Mouse (Mus musculus) CH12F3 (cell line): ENCODE measurements around the gene Scaf11.
"Not testable (repeated sequence)": the region's sequence is repeated elsewhere in the genome, so short reads cannot be mapped to it uniquely, and the experiment has no call there.

Experiments
- in situ Hi-C: fragments of 300-500 bp; cut with MboI; formaldehyde crosslinking; loops from 2 replicates; pipeline ENCODE4 v1.14.3; 2020; ENCODE audit warnings: low sequenced_read_pairs

Gene Scaf11

DNA sequence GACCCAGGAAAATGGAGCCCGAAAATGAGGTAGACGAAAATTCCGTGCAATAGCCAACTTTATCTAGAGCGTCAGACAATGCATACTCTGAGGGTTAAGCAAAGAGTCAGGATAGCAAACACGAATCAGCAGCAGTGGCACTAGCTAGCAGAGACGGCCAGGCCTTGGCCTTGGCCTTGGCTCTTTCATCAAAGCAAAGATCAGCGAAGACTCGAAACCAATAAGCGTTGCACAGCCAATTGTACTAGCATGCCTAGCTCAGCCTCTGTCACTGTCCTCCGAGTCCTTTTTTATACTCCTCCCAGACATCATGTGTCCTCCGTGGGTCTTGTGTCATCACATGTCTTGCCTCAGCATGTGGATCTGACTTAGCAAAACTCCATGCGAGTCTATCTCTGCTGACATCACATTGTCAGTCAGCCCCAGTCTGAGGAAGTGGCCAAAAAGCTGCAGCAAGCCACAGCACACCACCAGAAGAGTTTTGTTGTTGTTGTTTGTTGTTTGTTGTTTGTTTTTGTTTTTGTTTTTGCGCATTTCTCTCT is 5.8 kb upstream of the Scaf11 start:
- in situ Hi-C loops, result no loop called here

DNA sequence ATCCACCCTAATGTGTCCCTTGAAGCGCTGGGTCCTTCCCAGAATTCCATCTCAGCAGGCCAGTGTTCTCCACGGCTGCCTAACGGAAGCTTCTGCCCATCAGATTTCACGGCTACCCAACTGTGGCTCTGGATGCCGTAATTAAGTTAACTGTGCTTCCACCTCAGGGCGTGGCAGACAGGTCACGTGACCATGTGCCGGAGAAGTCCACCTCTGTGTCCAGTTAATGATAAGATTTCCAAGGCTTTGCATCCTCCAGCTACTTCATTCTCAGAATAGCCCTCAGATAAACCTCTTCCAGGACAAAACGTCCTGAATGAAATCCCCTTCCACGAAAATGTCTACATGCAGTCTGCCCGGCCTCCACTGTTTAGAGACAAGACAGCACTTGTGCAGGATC is 4.4 kb upstream of the Scaf11 start:
- in situ Hi-C loops, result no loop called here

DNA sequence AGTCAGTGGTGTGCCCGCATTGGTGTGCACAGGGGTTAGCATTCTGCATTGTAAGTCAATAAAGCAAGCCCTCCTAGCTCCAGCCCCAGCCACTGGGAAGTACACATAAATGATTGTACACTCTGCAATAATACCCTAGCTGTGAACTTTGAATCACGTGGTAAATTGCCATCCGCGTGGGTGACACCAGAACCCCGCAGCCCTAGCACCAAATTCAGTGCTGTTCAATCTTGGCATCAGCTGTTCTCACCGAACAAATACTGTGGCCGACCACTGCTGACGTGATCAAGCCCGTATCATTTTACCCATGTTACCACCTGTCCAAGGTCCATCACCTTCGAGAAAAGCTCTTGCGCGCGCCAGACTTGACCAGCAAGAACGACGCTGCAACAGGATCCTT is 3.2 kb upstream of the Scaf11 start:
- in situ Hi-C loops, result no loop called here

DNA sequence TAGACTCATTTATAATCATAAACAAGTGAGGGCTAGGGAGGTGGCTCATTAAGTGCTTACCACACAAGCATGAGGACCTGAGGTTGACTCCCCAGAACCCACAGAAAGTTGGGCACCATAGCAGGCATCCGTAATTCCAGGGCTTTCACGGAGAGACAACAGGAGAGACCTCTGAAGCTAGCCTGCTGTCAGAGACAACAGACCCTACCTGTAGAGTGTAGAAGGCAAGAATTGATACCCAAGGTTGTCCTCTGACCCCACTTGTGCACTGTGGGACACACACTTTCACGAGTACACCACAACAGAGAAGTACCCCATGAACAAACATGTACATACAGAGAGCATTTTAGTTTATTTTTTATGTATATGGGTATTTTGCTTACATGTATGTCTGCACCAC is 2.0 kb upstream of the Scaf11 start:
- in situ Hi-C loops, result no loop called here

DNA sequence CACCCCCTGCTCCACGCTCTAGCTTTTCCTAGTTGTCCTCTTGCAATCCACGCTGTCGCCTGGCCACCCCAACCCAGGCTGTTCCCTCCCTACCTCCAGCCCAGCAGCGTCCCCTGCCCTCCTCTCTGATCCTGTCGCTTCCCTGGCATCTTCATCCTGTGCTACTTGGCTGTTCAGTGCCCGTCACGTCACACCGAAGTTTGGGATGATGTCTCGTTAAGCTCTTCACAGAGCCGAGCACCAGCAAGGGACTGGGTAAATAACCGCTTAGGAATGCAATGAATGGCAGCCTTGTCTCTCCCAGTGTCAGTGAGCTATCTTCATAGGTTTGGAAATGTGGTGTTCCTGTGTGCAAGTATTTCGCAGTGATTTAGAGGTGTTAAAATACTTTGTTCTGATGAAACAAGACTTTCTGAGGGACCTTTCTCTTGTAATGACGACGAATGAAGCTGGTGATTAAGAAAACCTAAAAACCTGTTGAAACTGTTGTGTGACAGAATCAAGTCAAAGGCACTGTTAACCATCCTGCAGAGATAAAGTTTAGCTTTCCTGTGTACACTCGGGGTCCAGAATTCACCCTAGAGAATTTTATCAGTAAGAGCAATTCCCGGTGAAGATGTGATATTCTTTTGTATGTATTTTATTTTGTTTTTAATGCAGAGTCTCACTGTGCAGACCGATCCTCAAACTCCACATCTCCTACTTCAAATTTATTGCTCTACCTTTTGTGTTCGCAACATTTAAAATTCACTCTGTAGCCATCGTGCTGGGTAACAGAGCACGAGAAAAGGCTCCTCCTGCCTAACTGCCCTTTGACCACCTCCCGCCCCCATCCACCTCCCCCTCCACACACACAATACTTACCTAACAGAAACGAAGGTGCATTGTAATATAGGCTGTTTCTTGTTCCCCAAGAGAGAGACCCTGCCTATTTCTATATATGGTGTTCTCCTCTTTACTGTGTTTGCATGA is 1.2 kb upstream of the Scaf11 start:
- in situ Hi-C loops, result no loop called here

DNA sequence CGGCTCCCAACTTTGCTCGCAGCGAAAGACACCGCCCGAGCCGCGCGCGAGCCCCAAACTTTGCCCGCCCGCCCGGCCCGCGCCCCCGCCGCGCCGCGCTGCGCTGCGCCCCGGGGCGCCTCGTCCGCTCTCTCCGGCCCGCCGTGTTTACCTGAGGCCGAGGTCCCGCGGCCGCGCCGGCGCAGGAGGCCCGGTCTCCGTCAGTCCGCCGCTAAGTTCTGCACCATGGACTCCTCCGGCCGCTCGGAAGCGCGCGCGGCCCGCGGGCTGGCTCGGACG is 253 bp downstream of the Scaf11 start:
- in situ Hi-C loops, result no loop called here

DNA sequence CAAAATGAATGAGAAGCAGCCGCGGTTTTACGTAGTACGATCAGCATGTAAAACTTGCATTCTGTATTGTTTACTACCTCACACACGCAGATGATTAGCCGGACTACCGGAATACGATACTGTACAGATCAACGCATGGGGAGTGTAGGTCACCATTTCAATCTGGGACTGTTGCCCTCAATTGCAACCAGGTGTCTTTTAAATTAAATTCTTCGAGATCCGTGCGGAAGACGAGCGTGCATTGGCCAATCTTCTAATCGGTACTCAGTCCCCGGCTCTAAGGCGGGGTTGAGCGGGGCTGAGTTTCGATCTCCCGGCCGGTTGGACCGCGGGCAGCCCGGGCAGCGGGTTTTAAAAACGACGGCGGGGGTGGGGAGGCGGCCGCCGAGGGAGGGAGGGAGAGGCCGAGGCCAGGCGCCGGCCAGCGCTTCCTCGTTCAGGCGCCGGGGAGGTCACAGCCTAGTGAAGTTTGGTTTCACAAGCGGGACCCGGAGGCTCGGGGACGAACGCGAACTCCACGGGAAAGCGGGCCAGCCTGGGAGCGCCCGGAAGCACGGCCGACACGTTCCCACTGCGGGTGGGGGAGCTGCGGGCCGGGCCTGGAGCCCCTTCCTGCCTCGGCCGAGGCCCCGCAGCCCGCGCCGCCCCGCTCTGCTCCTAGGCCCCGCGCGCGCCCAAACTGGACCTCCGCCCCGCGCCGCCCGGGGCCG is 747 bp downstream of the Scaf11 start:
- in situ Hi-C loops, result no loop called here

DNA sequence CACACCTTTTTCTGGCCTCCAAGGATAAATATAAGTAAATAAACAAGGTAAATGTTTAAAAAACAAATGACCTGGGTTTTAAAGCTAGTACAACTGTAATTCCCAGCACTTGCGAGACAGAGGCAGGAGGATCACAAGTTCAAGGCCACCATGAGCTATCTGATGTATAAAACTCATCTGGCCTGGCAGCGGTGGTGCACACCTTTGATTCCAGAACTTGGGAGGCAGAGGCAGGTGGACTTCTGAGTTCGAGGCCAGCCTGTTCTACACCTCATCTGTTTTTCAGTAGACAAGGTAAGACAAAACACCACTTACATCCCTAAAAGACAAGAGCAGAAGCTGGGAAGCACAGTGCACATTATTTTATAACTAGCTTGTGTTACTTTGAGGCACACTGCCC is 2.4 kb downstream of the Scaf11 start:
- in situ Hi-C loops, result no loop called here

DNA sequence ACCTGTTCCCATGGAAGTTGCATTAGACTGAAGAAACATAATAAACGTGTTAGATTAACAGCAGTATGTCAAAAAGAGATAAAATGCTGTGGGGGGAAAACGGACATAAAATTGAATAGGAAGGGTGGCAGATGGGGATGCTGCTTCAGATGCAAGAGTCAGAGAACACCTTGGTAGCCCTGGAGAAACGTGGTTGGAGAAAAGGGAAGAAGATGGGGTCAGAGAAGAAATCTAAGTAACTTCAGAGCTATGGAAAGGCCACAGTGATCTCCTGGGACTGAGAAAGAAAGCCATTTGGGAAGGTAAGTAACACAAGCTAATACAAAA is 3.3 kb downstream of the Scaf11 start:
- in situ Hi-C loops, result no loop called here

DNA sequence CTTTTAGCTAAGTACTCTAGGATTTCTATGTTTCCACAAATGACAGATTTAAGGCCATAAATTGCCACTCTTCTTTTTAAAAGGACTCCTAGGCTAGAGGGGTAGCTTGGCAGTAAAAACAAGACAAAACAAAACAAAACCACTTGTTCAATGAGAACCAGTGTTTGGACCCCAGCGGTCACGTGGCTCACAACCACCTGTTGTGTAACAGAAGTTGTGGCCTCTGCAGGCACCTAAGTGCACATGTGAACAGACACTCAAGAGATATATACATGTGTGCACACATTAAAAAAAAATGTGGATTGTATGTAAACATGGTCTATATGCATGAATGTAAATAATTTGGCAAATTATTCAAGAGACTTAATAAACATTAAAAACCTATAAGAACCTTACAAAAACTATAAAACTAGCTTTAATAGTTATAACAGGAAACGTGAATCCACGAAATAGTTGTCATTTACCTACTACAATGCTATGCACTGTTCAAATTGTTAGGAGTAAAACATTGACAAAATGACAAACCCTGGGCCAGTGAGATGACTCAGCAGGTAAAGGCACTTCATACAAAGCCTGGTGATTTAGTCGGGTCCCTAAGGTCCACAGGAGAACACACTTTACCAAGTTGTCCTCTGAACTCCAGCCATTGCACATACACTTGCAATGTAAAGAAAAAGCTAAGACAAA is 3.8 kb downstream of the Scaf11 start:
- in situ Hi-C loops, result no loop called here

DNA sequence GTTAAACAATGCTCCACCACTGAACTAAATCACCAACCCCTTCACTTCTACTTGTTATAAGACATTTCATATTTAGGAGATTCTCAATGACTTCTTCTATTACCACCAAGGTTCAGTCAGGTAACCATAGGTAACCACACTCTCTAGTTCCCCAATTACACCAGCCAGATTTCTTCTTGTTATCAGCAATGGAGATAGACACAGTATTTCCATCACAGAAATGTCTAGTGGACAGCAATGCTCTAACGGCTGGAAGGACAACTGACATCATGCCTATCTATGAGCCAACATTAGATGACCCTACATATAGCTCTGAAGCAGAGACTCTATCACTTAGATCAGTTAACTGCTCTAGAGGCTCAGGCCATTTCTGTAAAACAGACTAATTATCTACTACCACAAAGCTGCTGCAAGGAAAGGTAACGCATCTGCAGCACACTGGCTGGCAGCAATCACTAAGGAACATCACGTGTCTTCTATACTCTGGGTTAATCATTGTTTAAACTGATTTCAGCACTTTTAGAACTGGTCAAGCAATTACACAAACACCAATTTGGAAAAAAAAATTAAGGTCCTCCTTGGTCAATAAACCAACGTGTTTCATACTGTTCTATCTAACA is 4.9 kb downstream of the Scaf11 start:
- in situ Hi-C loops, result no loop called here

DNA sequence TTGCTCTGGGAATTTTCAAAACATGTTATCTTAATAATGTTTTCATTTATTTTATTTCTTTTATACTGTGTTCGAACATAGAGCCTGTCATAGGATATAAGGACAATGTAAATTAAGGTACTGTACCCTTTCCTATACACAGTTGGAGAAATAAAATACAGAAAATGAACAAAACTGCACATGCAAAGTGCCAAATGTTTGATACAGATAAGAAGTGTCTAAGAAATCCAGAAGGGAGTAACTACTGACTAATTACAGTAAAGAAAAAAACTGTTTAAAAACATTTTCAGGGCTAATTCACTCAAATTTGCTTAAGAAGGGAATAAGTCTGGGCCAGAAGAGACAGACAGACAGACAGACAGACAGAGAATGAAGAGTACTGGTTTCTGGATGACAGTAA is 7.3 kb downstream of the Scaf11 start:
- in situ Hi-C loops, result no loop called here

DNA sequence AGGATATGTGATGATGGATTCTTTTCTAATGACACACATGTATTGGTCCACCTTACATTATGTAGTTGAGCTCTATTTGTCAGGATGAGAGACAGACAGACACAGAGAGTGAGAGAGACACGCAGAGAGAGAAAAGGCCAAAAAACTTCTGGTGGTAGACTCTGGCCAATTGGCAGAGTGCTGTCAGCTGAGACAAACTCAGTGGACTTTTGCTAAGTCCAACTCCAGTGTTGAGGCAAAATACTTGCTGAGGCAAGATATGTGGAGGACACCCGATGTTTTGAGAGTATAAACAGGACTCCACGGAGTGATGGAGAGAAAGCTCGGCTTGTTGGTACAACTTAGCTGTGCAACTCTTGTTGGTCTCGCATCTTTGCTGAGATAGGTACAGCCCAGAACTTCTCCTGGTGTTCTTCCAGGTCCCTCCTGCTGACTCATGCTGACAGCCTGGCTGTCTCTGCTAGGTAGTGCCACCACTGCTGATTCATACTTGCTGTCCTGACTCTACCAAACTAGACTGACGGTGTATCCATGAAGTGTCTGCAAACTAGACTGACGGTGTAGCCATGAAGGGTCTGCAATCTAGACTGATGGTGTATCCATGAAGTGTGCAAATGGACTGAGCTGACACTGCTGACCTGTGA is 11.9 kb downstream of the Scaf11 start:
- in situ Hi-C loops, result no loop called here

DNA sequence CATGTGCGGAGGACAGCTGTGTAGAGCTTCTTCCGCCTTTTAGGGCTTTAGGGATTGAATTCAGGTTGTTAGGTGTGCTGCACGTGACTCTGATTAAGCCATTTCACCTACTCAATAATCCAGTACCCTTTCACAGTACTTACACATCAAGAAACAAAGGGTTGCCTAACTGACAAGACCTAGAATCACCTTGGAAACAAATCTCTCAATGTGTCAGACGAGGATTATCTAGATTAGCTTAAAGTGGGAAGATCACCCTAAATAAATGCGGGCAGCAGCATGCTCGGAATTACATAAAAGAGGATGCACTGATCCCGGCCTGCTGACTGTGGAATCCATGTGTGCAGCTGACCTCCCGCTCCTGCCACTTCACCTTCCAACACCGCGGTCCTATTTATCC is 13.9 kb downstream of the Scaf11 start:
- in situ Hi-C loops, result no loop called here

DNA sequence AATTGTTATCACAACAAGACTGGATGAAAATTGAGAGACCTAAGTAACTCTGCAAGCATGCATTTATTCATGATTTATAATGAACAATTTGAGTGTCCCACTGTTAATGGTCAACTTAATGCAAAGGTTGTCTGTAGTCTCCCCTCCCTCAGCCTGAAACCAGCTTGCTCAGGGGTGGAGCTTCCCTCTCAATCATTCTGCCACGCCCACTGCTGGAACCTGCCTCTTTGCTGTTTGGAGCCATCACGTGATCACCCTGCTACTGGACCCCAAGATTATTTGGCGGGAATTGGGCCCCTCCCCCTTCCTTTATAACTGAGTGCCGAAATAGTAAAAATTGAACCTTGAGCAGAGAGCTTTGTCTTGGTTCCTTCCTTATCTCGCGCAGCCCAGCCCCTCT is 19.2 kb downstream of the Scaf11 start:
- in situ Hi-C loops, result not testable (repeated sequence)

DNA sequence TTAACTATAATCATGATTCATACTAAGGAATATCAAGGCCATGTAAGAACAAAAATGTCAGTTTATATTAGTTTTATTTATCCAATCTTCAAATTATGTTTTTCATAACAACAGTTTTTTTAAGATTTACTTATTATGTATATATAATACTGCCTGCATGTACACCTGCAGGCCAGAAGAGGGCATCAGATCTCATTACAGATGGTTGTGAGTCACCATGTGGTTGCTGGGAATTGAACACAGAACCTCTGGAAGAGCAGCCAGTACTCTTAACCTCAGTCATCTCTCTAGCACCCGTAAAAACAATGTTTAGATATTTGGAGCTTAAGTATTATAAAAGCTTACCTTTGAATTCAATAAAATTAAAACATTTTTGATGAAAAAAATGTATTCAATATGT is 26.4 kb downstream of the Scaf11 start:
- in situ Hi-C loops, result no loop called here

DNA sequence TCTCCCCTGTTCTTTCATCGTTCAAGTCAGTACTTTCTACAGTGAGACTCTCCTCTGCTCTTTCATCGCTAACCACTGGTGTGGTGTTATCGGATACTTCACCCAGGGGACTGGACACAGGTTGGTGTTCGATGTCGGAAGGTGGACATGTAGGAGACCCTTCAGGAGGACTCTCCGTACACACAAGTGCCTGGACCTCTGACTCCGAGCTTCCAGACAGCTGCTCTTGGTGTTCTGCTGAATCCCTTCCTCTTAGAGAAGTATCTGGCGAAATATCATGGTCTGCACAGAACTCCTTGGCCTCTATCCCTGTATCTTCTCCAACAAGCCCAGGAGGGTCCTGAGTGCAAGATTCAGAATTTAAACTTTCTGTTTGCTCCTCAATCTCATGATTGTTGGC is 40.7 kb downstream of the Scaf11 start:
- in situ Hi-C loops, result no loop called here

DNA sequence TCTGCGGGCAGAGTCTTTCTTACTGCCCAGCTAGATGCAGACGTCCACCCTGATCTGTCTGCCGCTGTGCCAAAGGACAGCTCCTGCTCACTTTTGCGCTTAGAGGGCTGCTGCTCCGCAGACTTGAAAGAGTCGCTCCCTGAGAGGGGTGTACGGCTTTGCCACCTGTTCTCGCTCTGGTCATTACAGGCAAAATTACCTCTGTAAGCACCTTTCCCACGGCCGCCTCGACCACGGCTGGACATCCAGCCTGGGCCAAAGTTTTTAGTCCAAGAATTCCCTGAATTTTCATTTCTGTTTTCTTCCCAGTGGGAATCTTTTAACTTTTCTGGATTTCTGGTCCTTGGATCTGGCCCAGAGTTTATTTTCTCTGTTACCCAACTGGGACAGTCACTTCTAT is 42.5 kb downstream of the Scaf11 start:
- in situ Hi-C loops, result no loop called here

DNA sequence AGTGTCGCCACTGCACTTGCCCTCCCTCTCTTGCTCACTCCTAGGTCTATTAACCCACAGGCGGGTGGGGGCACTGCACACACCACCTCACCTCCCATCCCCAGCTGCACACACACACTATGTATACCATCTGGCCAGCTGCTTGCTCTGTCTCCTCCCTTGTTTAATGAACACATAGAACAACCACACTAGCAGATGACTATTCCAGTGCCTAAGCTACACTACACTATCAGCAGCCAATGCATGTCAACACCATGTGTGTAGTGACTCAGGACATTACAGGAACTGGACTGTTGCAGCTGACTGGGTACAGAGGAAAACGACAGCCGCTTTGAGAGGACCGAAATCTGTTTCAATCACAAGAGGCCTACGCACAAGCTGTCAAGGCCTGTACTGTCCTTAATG is 51.9 kb downstream of the Scaf11 start:
- in situ Hi-C loops, result no loop called here

DNA sequence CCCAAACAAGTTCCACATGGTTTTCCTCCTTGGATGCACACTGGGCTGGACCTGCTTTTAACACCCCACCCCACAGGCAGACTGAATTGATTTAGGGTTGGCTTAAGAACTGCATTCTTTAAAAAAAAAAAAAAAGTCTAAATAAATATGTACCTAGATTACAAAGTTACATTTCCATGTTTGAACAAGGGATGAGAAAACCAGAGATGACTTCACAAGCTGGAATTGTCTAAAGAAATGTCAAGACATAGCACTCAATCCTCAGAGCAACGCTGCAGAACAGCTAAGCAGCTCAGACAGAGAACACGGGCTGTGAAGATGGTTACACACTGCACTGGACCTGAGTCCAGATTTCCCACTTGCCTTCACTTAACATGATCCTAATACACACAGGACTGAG is 53.5 kb downstream of the Scaf11 start:
- in situ Hi-C loops, result no loop called here

DNA sequence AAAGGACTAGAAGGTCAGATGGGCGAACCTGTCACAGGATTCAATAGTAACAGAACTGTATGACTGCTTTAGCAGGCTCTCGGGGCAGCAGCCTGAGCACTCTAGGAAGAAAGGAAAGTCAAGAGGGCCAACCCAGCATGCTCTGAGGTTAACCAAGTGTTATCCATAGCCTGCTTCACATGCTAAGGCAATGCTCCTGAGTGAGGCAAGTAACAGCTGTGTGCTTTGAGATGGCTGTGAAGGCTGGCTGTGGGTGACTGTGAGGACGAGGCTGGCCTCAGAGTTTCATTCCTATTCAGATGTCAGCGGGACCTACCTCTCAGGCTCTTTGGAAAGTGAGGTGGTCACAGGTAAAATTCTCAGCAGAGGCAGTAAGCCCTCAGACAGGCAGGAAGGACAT is 54.4 kb downstream of the Scaf11 start:
- in situ Hi-C loops, result no loop called here
